Mouse (Mus musculus) forebrain, embryonic 11.5 days (tissue): ENCODE data around the gene Spats2l. TPM values are rescaled to one million over a fixed set of nuclear protein-coding genes. Genes with fewer than 3 reads are reported as not detected.

ENCODE experiments used
- ATAC-seq: fragments of 200-750 bp; cut with Nextera tagmentation; replicated peaks from 2 replicates; pipeline ENCODE4 v1.8.0; 2017; ENCODE audit warnings: moderate TSS enrichment; ENCODE audit not compliant: low FRiP score
- DNase-seq: peaks from one replicate; pipeline ENCODE4 v3.0.0-alpha.2; 2017; ENCODE audit warnings: low spot score
- H3K27ac ChIP-seq: fragments of 300-500 bp; sonication (generic); 2 replicates; pipeline ENCODE4 v1.5.1; 2014; ENCODE audit warnings: low read depth, low read length
- H3K27me3 ChIP-seq: fragments of 300-500 bp; sonication (generic); 2 replicates; pipeline ENCODE4 v1.6.1; 2014; ENCODE audit warnings: mild to moderate bottlenecking, low read length, mixed read lengths; ENCODE audit not compliant: control insufficient read depth, insufficient read depth
- H3K36me3 ChIP-seq: fragments of 300-500 bp; sonication (generic); 2 replicates; pipeline ENCODE4 v1.6.1; 2014; ENCODE audit warnings: mild to moderate bottlenecking, low read length, moderate library complexity, mixed read lengths; ENCODE audit not compliant: control insufficient read depth, insufficient read depth
- H3K4me1 ChIP-seq: fragments of 300-500 bp; sonication (generic); replicated peaks from 2 replicates; pipeline ENCODE4 v1.6.1; 2014; ENCODE audit warnings: low read length, mixed read lengths; ENCODE audit not compliant: control insufficient read depth, insufficient read depth
- H3K4me2 ChIP-seq: fragments of 300-500 bp; sonication (generic); 2 replicates; pipeline ENCODE4 v1.6.1; 2014; ENCODE audit warnings: low read depth, mild to moderate bottlenecking, low read length, moderate library complexity, mixed read lengths; ENCODE audit not compliant: severe bottlenecking
- H3K4me3 ChIP-seq: fragments of 300-500 bp; sonication (generic); 2 replicates; pipeline ENCODE4 v1.5.1; 2014; ENCODE audit warnings: low read depth, low read length
- H3K9ac ChIP-seq: fragments of 300-500 bp; sonication (generic); 2 replicates; pipeline ENCODE4 v1.6.1; 2014; ENCODE audit warnings: low read length
- H3K9me3 ChIP-seq: fragments of 300-500 bp; sonication (generic); 2 replicates; pipeline ENCODE4 v1.6.1; 2016; ENCODE audit warnings: low read length, mixed read lengths; ENCODE audit not compliant: control insufficient read depth
- WGBS: fragments of 180-500 bp; shearing (Covaris S2); extraction: QIAGEN DNeasy Blood & Tissue Kit; methylation state at CpG from one replicate; pipeline ENCODE4 v1.1.7; 2014; 5-methylcytosine and 5-hydroxymethylcytosine counted together
- polyA plus RNA-seq: library from polyadenylated mRNA; unstranded; fragments of >200 nt; fragmentation: Nextera tagmentation; extraction: Ambion mirVana; gene quantifications from 2 replicates; pipeline ENCODE4 v1.2.1, GENCODE M21; 2014

Gene Spats2l
- polyA plus RNA-seq = 37.3 and 37.5 TPM in 2 replicates

- H3K4me2 ChIP-seq = peak within 1 kb of the TSS; percentile 87
- WGBS = under 1% methylated on average over 22 of the region's 22 CpGs
- peak; percentile 73 for DNase-seq
Observed at GRCm38 (mm10) chr1:57774001-57774667, at the start of gene Spats2l. Gene Spats2l (plus strand): TSS chr1:57774162.

GRCm38 (mm10) chr1:57725268-57725667 is 48.7 kb upstream of the Spats2l start:
- ATAC-seq (no peak), DNase-seq (no peak)
- no peaks in the 10 kb centered on the region for H3K27me3 ChIP-seq
- H3K9me3 ChIP-seq = no peaks in the 10 kb centered on the region
- H3K4me1 ChIP-seq = no peaks in the 10 kb centered on the region
- no peak overlapping the region for H3K4me3 ChIP-seq
- H3K9ac ChIP-seq = no peak overlapping the region
- 89% methylated on average over 5 of the region's 5 CpGs for WGBS
- H3K27ac ChIP-seq = no peak overlapping the region
- H3K4me2 ChIP-seq = no peak overlapping the region
- H3K36me3 ChIP-seq = no peaks in the 10 kb centered on the region

More at GRCm38 (mm10) chr1:57774001-57774667, at the start of gene Spats2l:
- ATAC-seq = peak; percentile 55
- no peaks in the 10 kb centered on the region for H3K9me3 ChIP-seq
- H3K9ac ChIP-seq = peak within 1 kb of the TSS; percentile 89
- no peaks in the 10 kb centered on the region for H3K27me3 ChIP-seq
- no peaks in the 10 kb centered on the region for H3K36me3 ChIP-seq
- H3K4me3 ChIP-seq = peak within 1 kb of the TSS; percentile 74
- peak within 1 kb of the TSS; percentile 65 for H3K27ac ChIP-seq
- peaks cover 2% of the 10 kb centered on the region; the same call in 1 of the 2 replicates for H3K4me1 ChIP-seq

- H3K27me3 ChIP-seq = no peaks in the 10 kb centered on the region
- no peaks in the 10 kb centered on the region for H3K36me3 ChIP-seq
- no peaks in the 10 kb centered on the region for H3K9me3 ChIP-seq
- no peak for ATAC-seq
- no peak overlapping the region for H3K27ac ChIP-seq
- H3K9ac ChIP-seq = no peak overlapping the region
- 29% methylated on average over 4 of the region's 4 CpGs for WGBS
- H3K4me1 ChIP-seq = no peaks in the 10 kb centered on the region
- DNase-seq = no peak
- no peak overlapping the region for H3K4me3 ChIP-seq
- no peak overlapping the region for H3K4me2 ChIP-seq
Observed at GRCm38 (mm10) chr1:57735877-57736276, 38.1 kb upstream of the Spats2l start.

GRCm38 (mm10) chr1:57741740-57742139 is 32.2 kb upstream of the Spats2l start:
- Histone ChIP-seq H3K4me3 (no peak overlapping the region), H3K36me3 (no peaks in the 10 kb centered on the region), H3K9me3 (no peaks in the 10 kb centered on the region), H3K4me1 (no peaks in the 10 kb centered on the region), H3K27me3 (no peaks in the 10 kb centered on the region), H3K4me2 (no peak overlapping the region), H3K27ac (no peak overlapping the region), H3K9ac (no peak overlapping the region)
- DNase-seq = no peak
- 91% methylated on average over 8 of the region's 8 CpGs for WGBS
- ATAC-seq = no peak

- Histone ChIP-seq H3K36me3 (no peaks in the 10 kb centered on the region), H3K27ac (no peak overlapping the region), H3K4me3 (no peak overlapping the region), H3K9ac (no peak overlapping the region), H3K27me3 (no peaks in the 10 kb centered on the region), H3K4me2 (no peak overlapping the region), H3K4me1 (no peaks in the 10 kb centered on the region), H3K9me3 (no peaks in the 10 kb centered on the region)
- DNase-seq (no peak), ATAC-seq (no peak)
- WGBS = 89% methylated on average over 2 of the region's 2 CpGs
Observed at GRCm38 (mm10) chr1:57742266-57742665, 31.7 kb upstream of the Spats2l start.

- 80% methylated on average over 3 of the region's 3 CpGs for WGBS
- ATAC-seq = no peak
Observed at GRCm38 (mm10) chr1:57751781-57752180, 22.2 kb upstream of the Spats2l start.

GRCm38 (mm10) chr1:57766396-57766795 is 7.6 kb upstream of the Spats2l start:
- Histone ChIP-seq H3K9me3 (no peaks in the 10 kb centered on the region), H3K4me2 (no peak overlapping the region), H3K4me3 (no peak overlapping the region), H3K9ac (no peak overlapping the region), H3K4me1 (no peaks in the 10 kb centered on the region), H3K27ac (no peak overlapping the region), H3K27me3 (no peaks in the 10 kb centered on the region), H3K36me3 (no peaks in the 10 kb centered on the region)
- no peak for DNase-seq
- 93% methylated on average over 7 of the region's 7 CpGs for WGBS
- ATAC-seq = no peak

More at GRCm38 (mm10) chr1:57751781-57752180, 22.2 kb upstream of the Spats2l start:
- H3K9me3 ChIP-seq = no peaks in the 10 kb centered on the region
- H3K36me3 ChIP-seq = no peaks in the 10 kb centered on the region
- no peaks in the 10 kb centered on the region for H3K4me1 ChIP-seq
- H3K4me3 ChIP-seq = no peak overlapping the region
- H3K4me2 ChIP-seq = no peak overlapping the region
- no peaks in the 10 kb centered on the region for H3K27me3 ChIP-seq
- no peak overlapping the region for H3K9ac ChIP-seq
- no peak for DNase-seq
- no peak overlapping the region for H3K27ac ChIP-seq

- no peak for DNase-seq
Observed at GRCm38 (mm10) chr1:57773326-57773725, 636 bp upstream of the Spats2l start.

More at GRCm38 (mm10) chr1:57773326-57773725, 636 bp upstream of the Spats2l start:
- Histone ChIP-seq H3K4me2 (no peak overlapping the region), H3K9ac (no peak overlapping the region), H3K36me3 (no peaks in the 10 kb centered on the region), H3K4me1 (peaks cover 2% of the 10 kb centered on the region; the same call in 1 of the 2 replicates), H3K4me3 (no peak overlapping the region), H3K27ac (no peak overlapping the region), H3K9me3 (no peaks in the 10 kb centered on the region), H3K27me3 (no peaks in the 10 kb centered on the region)
- ATAC-seq = no peak
- WGBS = 86% methylated on average over 5 of the region's 5 CpGs
